Mouse (Mus musculus): ENCODE results near the gene Rapgefl1. TPM values are rescaled to one million over a fixed set of nuclear protein-coding genes. Genes with fewer than 3 reads are reported as not detected.

The Rapgefl1 gene
- polyA plus RNA-seq, 1 experiment from 2014 or later = 2.4 TPM

- Histone ChIP-seq H3K9ac (ENCODE audit: low read depth, low read length) (no peak overlapping the region), H3K27ac (ENCODE audit: low read depth, low read length) (no peak overlapping the region), H3K36me3 (ENCODE audit: control insufficient read depth, insufficient read depth, low read length) (no peaks in the 10 kb centered on the region; the same call in 1 of the 2 replicates), H3K4me1 (ENCODE audit: control insufficient read depth, insufficient read depth, low read length) (peaks cover 32% of the 10 kb centered on the region), H3K9me3 (ENCODE audit: control insufficient read depth, low read length) (no peaks in the 10 kb centered on the region), H3K4me2 (replicated peaks; ENCODE audit: low read depth, low read length) (no peak overlapping the region), H3K4me3 (ENCODE audit: low read length) (no peak overlapping the region), H3K27me3 (ENCODE audit: control insufficient read depth, insufficient read depth, low read length) (no peaks in the 10 kb centered on the region)
- 82% methylated on average over 1 of the region's 1 CpGs for WGBS
- ATAC-seq (ENCODE audit: low FRiP score, low TSS enrichment) = no peak
Measured at GRCm38 (mm10) chr11:98791448-98791847, 45.1 kb upstream of the Rapgefl1 start.

- H3K9ac ChIP-seq (ENCODE audit: low read depth, low read length) = no peak overlapping the region
- WGBS = 17% methylated on average over 4 of the region's 4 CpGs
Measured at GRCm38 (mm10) chr11:98792081-98792480, 44.5 kb upstream of the Rapgefl1 start.

GRCm38 (mm10) chr11:98794469-98795014 lies 42.0 kb upstream of the Rapgefl1 start:
- under 1% methylated on average over 23 of the region's 30 CpGs for WGBS
- peak overlapping the region; percentile 97 for H3K9ac ChIP-seq (ENCODE audit: low read depth, low read length)
- H3K27ac ChIP-seq (ENCODE audit: low read depth, low read length) = peak overlapping the region; percentile 99
- peaks cover 37% of the 10 kb centered on the region for H3K4me1 ChIP-seq (ENCODE audit: control insufficient read depth, insufficient read depth, low read length)
- H3K4me2 ChIP-seq (replicated peaks; ENCODE audit: low read depth, low read length) = peak overlapping the region; percentile 59
- H3K9me3 ChIP-seq (ENCODE audit: control insufficient read depth, low read length) = no peaks in the 10 kb centered on the region
- H3K4me3 ChIP-seq (ENCODE audit: low read length) = peak overlapping the region; percentile 100
- ATAC-seq (ENCODE audit: low FRiP score, low TSS enrichment) = peak; percentile 68
- no peaks in the 10 kb centered on the region for H3K27me3 ChIP-seq (ENCODE audit: control insufficient read depth, insufficient read depth, low read length)
- H3K36me3 ChIP-seq (ENCODE audit: control insufficient read depth, insufficient read depth, low read length) = peaks cover 13% of the 10 kb centered on the region

More at GRCm38 (mm10) chr11:98792081-98792480, 44.5 kb upstream of the Rapgefl1 start:
- Histone ChIP-seq H3K4me3 (ENCODE audit: low read length) (no peak overlapping the region), H3K36me3 (ENCODE audit: control insufficient read depth, insufficient read depth, low read length) (no peaks in the 10 kb centered on the region; the same call in 1 of the 2 replicates), H3K9me3 (ENCODE audit: control insufficient read depth, low read length) (no peaks in the 10 kb centered on the region), H3K4me2 (replicated peaks; ENCODE audit: low read depth, low read length) (no peak overlapping the region), H3K27me3 (ENCODE audit: control insufficient read depth, insufficient read depth, low read length) (no peaks in the 10 kb centered on the region), H3K27ac (ENCODE audit: low read depth, low read length) (no peak overlapping the region), H3K4me1 (ENCODE audit: control insufficient read depth, insufficient read depth, low read length) (peaks cover 27% of the 10 kb centered on the region)
- ATAC-seq (ENCODE audit: low FRiP score, low TSS enrichment) = no peak

GRCm38 (mm10) chr11:98795015-98795713 lies 41.4 kb upstream of the Rapgefl1 start, which contains the start of gene Msl1:
Gene Msl1 (plus strand): TSS chr11:98795516.
- no peaks in the 10 kb centered on the region for H3K27me3 ChIP-seq (ENCODE audit: control insufficient read depth, insufficient read depth, low read length)
- H3K4me2 ChIP-seq (replicated peaks; ENCODE audit: low read depth, low read length) = peak within 1 kb of the TSS; percentile 59
- peaks cover 19% of the 10 kb centered on the region for H3K36me3 ChIP-seq (ENCODE audit: control insufficient read depth, insufficient read depth, low read length)
- under 1% methylated on average over 52 of the region's 89 CpGs for WGBS
- peak within 1 kb of the TSS; percentile 99 for H3K27ac ChIP-seq (ENCODE audit: low read depth, low read length)
- peaks cover 37% of the 10 kb centered on the region for H3K4me1 ChIP-seq (ENCODE audit: control insufficient read depth, insufficient read depth, low read length)
- no peaks in the 10 kb centered on the region for H3K9me3 ChIP-seq (ENCODE audit: control insufficient read depth, low read length)
- peak; percentile 47 for ATAC-seq (ENCODE audit: low FRiP score, low TSS enrichment)
- H3K9ac ChIP-seq (ENCODE audit: low read depth, low read length) = peak within 1 kb of the TSS; percentile 97
- H3K4me3 ChIP-seq (ENCODE audit: low read length) = peak within 1 kb of the TSS; percentile 100

- Histone ChIP-seq H3K9me3 (ENCODE audit: control insufficient read depth, low read length) (no peaks in the 10 kb centered on the region), H3K36me3 (ENCODE audit: control insufficient read depth, insufficient read depth, low read length) (peaks cover 26% of the 10 kb centered on the region), H3K9ac (ENCODE audit: low read depth, low read length) (peak overlapping the region; percentile 97), H3K4me2 (replicated peaks; ENCODE audit: low read depth, low read length) (peak overlapping the region; percentile 59), H3K27me3 (ENCODE audit: control insufficient read depth, insufficient read depth, low read length) (no peaks in the 10 kb centered on the region), H3K4me1 (ENCODE audit: control insufficient read depth, insufficient read depth, low read length) (peaks cover 37% of the 10 kb centered on the region), H3K4me3 (ENCODE audit: low read length) (peak overlapping the region; percentile 100), H3K27ac (ENCODE audit: low read depth, low read length) (peak overlapping the region; percentile 99)
- WGBS = 2% methylated on average over 51 of the region's 74 CpGs
- ATAC-seq (ENCODE audit: low FRiP score, low TSS enrichment) = peak; percentile 30
Measured at GRCm38 (mm10) chr11:98795714-98796514, 40.7 kb upstream of the Rapgefl1 start.

GRCm38 (mm10) chr11:98796515-98797216 lies 39.9 kb upstream of the Rapgefl1 start:
- 2% methylated on average over 23 of the region's 23 CpGs for WGBS

GRCm38 (mm10) chr11:98797306-98797705 lies 39.3 kb upstream of the Rapgefl1 start:
- H3K4me3 ChIP-seq (ENCODE audit: low read length) = peak overlapping the region; percentile 100
- peaks cover 33% of the 10 kb centered on the region for H3K4me1 ChIP-seq (ENCODE audit: control insufficient read depth, insufficient read depth, low read length)
- H3K4me2 ChIP-seq (replicated peaks; ENCODE audit: low read depth, low read length) = peak overlapping the region; percentile 59
- peak overlapping the region; percentile 97; the same call in 1 of the 2 replicates for H3K9ac ChIP-seq (ENCODE audit: low read depth, low read length)
- ATAC-seq (ENCODE audit: low FRiP score, low TSS enrichment) = no peak
- H3K27ac ChIP-seq (ENCODE audit: low read depth, low read length) = peak overlapping the region; percentile 99; the same call in 1 of the 2 replicates
- no peaks in the 10 kb centered on the region for H3K9me3 ChIP-seq (ENCODE audit: control insufficient read depth, low read length)
- H3K36me3 ChIP-seq (ENCODE audit: control insufficient read depth, insufficient read depth, low read length) = peaks cover 40% of the 10 kb centered on the region
- 3% methylated on average over 5 of the region's 5 CpGs for WGBS
- no peaks in the 10 kb centered on the region for H3K27me3 ChIP-seq (ENCODE audit: control insufficient read depth, insufficient read depth, low read length)

More at GRCm38 (mm10) chr11:98796515-98797216, 39.9 kb upstream of the Rapgefl1 start:
- Histone ChIP-seq H3K9me3 (ENCODE audit: control insufficient read depth, low read length) (no peaks in the 10 kb centered on the region), H3K36me3 (ENCODE audit: control insufficient read depth, insufficient read depth, low read length) (peaks cover 34% of the 10 kb centered on the region), H3K27ac (ENCODE audit: low read depth, low read length) (peak overlapping the region; percentile 99), H3K4me2 (replicated peaks; ENCODE audit: low read depth, low read length) (peak overlapping the region; percentile 59), H3K27me3 (ENCODE audit: control insufficient read depth, insufficient read depth, low read length) (no peaks in the 10 kb centered on the region), H3K4me1 (ENCODE audit: control insufficient read depth, insufficient read depth, low read length) (peaks cover 37% of the 10 kb centered on the region), H3K9ac (ENCODE audit: low read depth, low read length) (peak overlapping the region; percentile 97), H3K4me3 (ENCODE audit: low read length) (peak overlapping the region; percentile 100)
- ATAC-seq (ENCODE audit: low FRiP score, low TSS enrichment) = peak; percentile 32

- Histone ChIP-seq H3K9me3 (ENCODE audit: control insufficient read depth, low read length) (no peaks in the 10 kb centered on the region), H3K4me1 (ENCODE audit: control insufficient read depth, insufficient read depth, low read length) (peaks cover 27% of the 10 kb centered on the region), H3K27ac (ENCODE audit: low read depth, low read length) (no peak overlapping the region), H3K36me3 (ENCODE audit: control insufficient read depth, insufficient read depth, low read length) (peaks cover 46% of the 10 kb centered on the region), H3K9ac (ENCODE audit: low read depth, low read length) (peak overlapping the region; percentile 97; the same call in 1 of the 2 replicates), H3K4me3 (ENCODE audit: low read length) (peak overlapping the region; percentile 100), H3K4me2 (replicated peaks; ENCODE audit: low read depth, low read length) (peak overlapping the region; percentile 59), H3K27me3 (ENCODE audit: control insufficient read depth, insufficient read depth, low read length) (no peaks in the 10 kb centered on the region)
- 54% methylated on average over 4 of the region's 4 CpGs for WGBS
- ATAC-seq (ENCODE audit: low FRiP score, low TSS enrichment) = no peak
Measured at GRCm38 (mm10) chr11:98797909-98798308, 38.7 kb upstream of the Rapgefl1 start.
